Mouse (Mus musculus) gastrocnemius, postnatal 10 days (tissue): ENCODE measurements around the gene Nphp3. TPM values are rescaled to one million over a fixed set of nuclear protein-coding genes. Genes with fewer than 3 reads are reported as not detected.

Experiments used
- DNase-seq: peaks from one replicate; pipeline ENCODE4 v3.0.0; 2021; ENCODE audit warnings: mixed read lengths
- long read RNA-seq, 2 experiments: library from polyadenylated mRNA; stranded (forward); transcript quantifications; one replicate each; pipeline ENCODE4 v2.0.0; 2021
- total RNA-seq, 2 experiments: library from RNA; stranded (reverse); gene quantifications; 2 replicates each; pipeline ENCODE4 v1.2.3; 2021

The Nphp3 gene
- total RNA-seq = 1 to 10 TPM; 3.0 to 4.5 TPM
- long read RNA-seq, experiment 1, partial matches to known transcripts = 2 of 2 reads
- long read RNA-seq, experiment 1, other reads (novel, unspliced or antisense) = 0 of 2 reads
- long read RNA-seq, experiment 2, partial matches to known transcripts = 0 of 1 reads
- long read RNA-seq, experiment 2, other reads (novel, unspliced or antisense) = 1 of 1 reads

GRCm38 (mm10) chr9:104001921-104002859 lies at the start of gene Nphp3:
Nphp3 (plus strand) TSS chr9:104002544.
- peak; percentile 98 for DNase-seq

GRCm38 (mm10) chr9:103958722-103959121 lies 43.6 kb upstream of the Nphp3 start:
- DNase-seq = no peak

- DNase-seq = no peak
These were observed 42.4 kb upstream of the Nphp3 start for GRCm38 (mm10) chr9:103959989-103960388.

- peak; percentile 18 for DNase-seq
These were observed 5.8 kb upstream of the Nphp3 start for GRCm38 (mm10) chr9:103996496-103996895.

- DNase-seq = no peak
These were observed 1.7 kb upstream of the Nphp3 start for GRCm38 (mm10) chr9:104000601-104001000.

- DNase-seq = peak; percentile 57
These were observed 578 bp downstream of the Nphp3 start for GRCm38 (mm10) chr9:104002913-104003330.

- no peak for DNase-seq
These were observed 12.2 kb downstream of the Nphp3 start for GRCm38 (mm10) chr9:104014526-104014925.

- DNase-seq = no peak
These were observed 18.7 kb downstream of the Nphp3 start for GRCm38 (mm10) chr9:104021026-104021425.

- DNase-seq = no peak
These were observed 24.8 kb downstream of the Nphp3 start for GRCm38 (mm10) chr9:104027186-104027585.

- no peak for DNase-seq
These were observed 27.5 kb downstream of the Nphp3 start for GRCm38 (mm10) chr9:104029861-104030260.

GRCm38 (mm10) chr9:104034231-104034630 lies 31.9 kb downstream of the Nphp3 start:
- DNase-seq = no peak

GRCm38 (mm10) chr9:104034718-104035117 lies 32.4 kb downstream of the Nphp3 start:
- no peak for DNase-seq

GRCm38 (mm10) chr9:104035261-104036015 lies 33.1 kb downstream of the Nphp3 start:
- peak; percentile 78 for DNase-seq

- no peak for DNase-seq
These were observed 35.9 kb downstream of the Nphp3 start for GRCm38 (mm10) chr9:104038266-104038665.

- DNase-seq = no peak
These were observed 36.8 kb downstream of the Nphp3 start for GRCm38 (mm10) chr9:104039031-104039695.

- DNase-seq = no peak
These were observed 37.4 kb downstream of the Nphp3 start for GRCm38 (mm10) chr9:104039742-104040141.

- no peak for DNase-seq
These were observed 38.0 kb downstream of the Nphp3 start, which contains the start of gene Gm28305 for GRCm38 (mm10) chr9:104040362-104040761. Gm28305 (plus strand) TSS chr9:104040662.

- DNase-seq = no peak
These were observed 41.3 kb downstream of the Nphp3 start for GRCm38 (mm10) chr9:104043676-104044075.

- no peak for DNase-seq
These were observed 48.7 kb downstream of the Nphp3 start for GRCm38 (mm10) chr9:104051028-104051427.

GRCm38 (mm10) chr9:104062430-104063243 lies 60.3 kb downstream of the Nphp3 start, which contains the start of gene Uba5:
Uba5 (minus strand) TSS chr9:104063134.
- DNase-seq = peak; percentile 76
